In genomic region chr9:80709781-80710180, GRCm38 (mm10) we compare ENCODE assay signal across 25 mouse cellular contexts.
"Had no signal": no experiment of that assay in that cellular context is flagged by ENCODE, and none has a peak within 500 bp of the region (broad histone marks: within the 10 kb centered on the region; RNA-seq: fewer than 3 reads in every experiment).

No protein-coding gene starts in this region.

- H3K4me1 ChIP-seq: heart, embryonic 13.5 days; heart, embryonic 15.5 days; hindbrain, embryonic 13.5 days; hindbrain, embryonic 15.5 days; kidney, embryonic 15.5 days; limb, embryonic 10.5 days; limb, embryonic 12.5 days; liver, embryonic 13.5 days; liver, embryonic 15.5 days had no signal

- DNase-seq: gastrocnemius, postnatal 14 days; gastrocnemius, postnatal 36 days; heart, adult 11 months; heart, adult 2 months; heart, postnatal 14 days; heart, postnatal 36 days; kidney, adult 8-10 months; kidney, postnatal 25 days; kidney, postnatal 4 days; liver; liver, embryonic 13.5 days had no signal

- H3K36me3 ChIP-seq: heart, embryonic 13.5 days; heart, embryonic 15.5 days; hindbrain, embryonic 13.5 days; hindbrain, embryonic 15.5 days; kidney, embryonic 15.5 days; limb, embryonic 10.5 days; limb, embryonic 12.5 days; liver, embryonic 13.5 days; liver, embryonic 15.5 days had no signal

- H3K27ac ChIP-seq: heart, adult 2 months; heart, embryonic 13.5 days; heart, embryonic 15.5 days; hindbrain, embryonic 13.5 days; hindbrain, embryonic 15.5 days; hindbrain, postnatal 0 days; kidney, embryonic 15.5 days; kidney, postnatal 0 days; layer of hippocampus, adult 2 months; left cerebral cortex, adult 2 months; limb, embryonic 10.5 days; limb, embryonic 12.5 days; liver, embryonic 13.5 days; liver, embryonic 15.5 days had no signal

- H3K4me2 ChIP-seq: heart, embryonic 11.5 days; heart, embryonic 13.5 days; heart, embryonic 15.5 days; hindbrain, embryonic 13.5 days; hindbrain, embryonic 15.5 days; kidney, embryonic 15.5 days; limb, embryonic 12.5 days; liver, embryonic 11.5 days; liver, embryonic 13.5 days; liver, embryonic 15.5 days had no signal

- H3K4me3 ChIP-seq: heart, adult 2 months; heart, embryonic 13.5 days; heart, embryonic 15.5 days; hindbrain, embryonic 13.5 days; hindbrain, embryonic 15.5 days; kidney, embryonic 15.5 days; layer of hippocampus, adult 2 months; left cerebral cortex, adult 2 months; limb, embryonic 10.5 days; limb, embryonic 12.5 days; liver, embryonic 13.5 days; liver, embryonic 15.5 days had no signal

- H3K9me3 ChIP-seq: heart, embryonic 13.5 days; heart, embryonic 15.5 days; hindbrain, embryonic 13.5 days; hindbrain, embryonic 15.5 days; kidney, embryonic 15.5 days; limb, embryonic 10.5 days; limb, embryonic 12.5 days; liver, embryonic 13.5 days; liver, embryonic 15.5 days had no signal

- H3K9ac ChIP-seq: heart, embryonic 13.5 days; heart, embryonic 15.5 days; hindbrain, embryonic 13.5 days; hindbrain, embryonic 15.5 days; kidney, embryonic 15.5 days; limb, embryonic 12.5 days; liver, embryonic 13.5 days; liver, embryonic 15.5 days had no signal

- H3K27me3 ChIP-seq: heart, embryonic 13.5 days; heart, embryonic 15.5 days; hindbrain, embryonic 13.5 days; hindbrain, embryonic 15.5 days; kidney, embryonic 15.5 days; limb, embryonic 12.5 days; liver, embryonic 13.5 days; liver, embryonic 15.5 days had no signal

- ATAC-seq: hindbrain, postnatal 0 days had no signal
